Mouse (Mus musculus) MEL (cell line): ENCODE measurements around the gene S1pr4.

Experiments used
- BHLHE40 ChIP-seq: IDR thresholded peaks from 2 replicates; pipeline ENCODE4 v1.6.1; 2012; ENCODE audit warnings: low read depth, mild to moderate bottlenecking, inconsistent platforms, low read length, improper control_type of control experiment, borderline replicate concordance
- CTCF ChIP-seq, 3 experiments: IDR thresholded peaks in 2 of 3; conservative IDR thresholded peaks in 1 of 3; 2 replicates each; pipeline ENCODE4 v1.5.1; 2011 to 2012; ENCODE audit warnings: low read length in 3 of 3, low read depth in 2 of 3, mild to moderate bottlenecking in 2 of 3, improper control_type of control experiment in 1 of 3, inconsistent platforms in 1 of 3, mixed read lengths in 1 of 3, moderate library complexity in 1 of 3; ENCODE audit not compliant: control insufficient read depth in 1 of 3, insufficient read depth in 1 of 3, poor library complexity in 1 of 3, severe bottlenecking in 1 of 3
- ETS1 ChIP-seq: IDR thresholded peaks from 2 replicates; pipeline ENCODE4 v1.6.1; 2012; ENCODE audit warnings: low read depth, mild to moderate bottlenecking, inconsistent platforms, low read length, improper control_type of control experiment, moderate library complexity
- GABPA ChIP-seq: IDR thresholded peaks from 2 replicates; pipeline ENCODE4 v1.6.1; 2012; ENCODE audit warnings: low read depth, mild to moderate bottlenecking, inconsistent platforms, low read length, improper control_type of control experiment, moderate library complexity
- JUND ChIP-seq: IDR thresholded peaks from 2 replicates; pipeline ENCODE4 v1.6.1; 2011; ENCODE audit warnings: low read depth, mild to moderate bottlenecking, improper control_type of control experiment, low read length
- MAZ ChIP-seq: IDR thresholded peaks from 2 replicates; pipeline ENCODE4 v1.6.1; 2012; ENCODE audit warnings: low read depth, mild to moderate bottlenecking, inconsistent platforms, low read length, improper control_type of control experiment
- MXI1 ChIP-seq: IDR thresholded peaks from 2 replicates; pipeline ENCODE4 v1.6.1; 2011; ENCODE audit warnings: mild to moderate bottlenecking, low read depth, low read length, improper control_type of control experiment
- POLR2A ChIP-seq, 2 experiments: IDR thresholded peaks; 2 replicates each; pipeline ENCODE4 v1.6.1; 2011 to 2012; ENCODE audit warnings: low read length in 2 of 2, mild to moderate bottlenecking in 2 of 2, control low read depth in 1 of 2, improper control_type of control experiment in 1 of 2, low read depth in 1 of 2, moderate library complexity in 1 of 2; ENCODE audit not compliant: control insufficient read depth in 1 of 2, insufficient read depth in 1 of 2, poor library complexity in 1 of 2
- POLR2AphosphoS2 ChIP-seq: IDR thresholded peaks from 2 replicates; pipeline ENCODE4 v1.6.1; 2011; ENCODE audit warnings: low read length, improper control_type of control experiment
- TAL1 ChIP-seq: IDR thresholded peaks from 2 replicates; pipeline ENCODE4 v1.6.1; 2012; ENCODE audit warnings: mild to moderate bottlenecking, inconsistent platforms, low read length, moderate library complexity, mixed read lengths
- USF1 ChIP-seq: IDR thresholded peaks from 2 replicates; pipeline ENCODE4 v1.6.1; 2014; ENCODE audit warnings: low read depth, mild to moderate bottlenecking, inconsistent platforms, low read length, improper control_type of control experiment, moderate library complexity

DNA sequence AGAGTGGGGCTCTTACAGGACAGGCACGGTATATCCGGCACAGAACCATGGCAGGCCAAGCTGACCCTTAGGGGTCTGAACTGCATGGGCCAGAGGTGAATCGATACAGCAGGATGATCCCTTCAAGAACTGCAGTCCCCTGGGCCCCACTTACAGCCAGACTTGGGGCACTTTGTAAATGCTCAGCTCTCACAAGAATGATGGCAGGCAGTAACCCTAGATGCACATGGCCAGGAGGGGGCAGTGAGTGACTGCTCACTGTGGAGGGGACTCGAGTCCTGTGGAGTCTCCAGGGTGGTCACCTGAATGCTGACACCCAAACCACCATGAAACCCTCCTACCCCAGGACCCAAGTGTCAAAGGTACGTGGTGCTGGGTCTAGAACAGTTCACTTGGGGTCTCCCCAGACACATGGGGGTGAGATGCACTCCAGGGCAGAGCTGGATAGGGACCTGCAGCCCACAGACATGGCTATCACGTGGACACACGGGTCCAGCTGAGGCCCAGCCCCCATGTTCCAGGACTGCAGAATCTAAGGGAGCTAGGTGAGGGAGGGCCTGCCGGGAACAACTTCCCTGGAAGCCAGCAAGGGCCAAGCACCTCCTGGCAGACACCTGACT lies 6.2 kb downstream of the S1pr4 start:
- TF ChIP-seq BHLHE40 (no peak), CTCF (IDR thresholded peaks at IDR 0.05 in 2 of 3, conservative IDR thresholded peaks at IDR 0.05 in 1 of 3; ENCODE audit: control insufficient read depth in 1 of 3, insufficient read depth in 1 of 3, low read depth in 2 of 3, low read length in 3 of 3, poor library complexity in 1 of 3, severe bottlenecking in 1 of 3) (peak; percentile 33 to 44 (median 37)), POLR2A (IDR thresholded peaks at IDR 0.05; ENCODE audit: control insufficient read depth in 1 of 2, insufficient read depth in 1 of 2, low read depth in 1 of 2, low read length in 2 of 2, poor library complexity in 1 of 2) (no peak), MAZ (no peak), MXI1 (no peak), JUND (no peak), POLR2AphosphoS2 (no peak), USF1 (no peak), ETS1 (no peak), TAL1 (no peak), GABPA (no peak)
